Mouse (Mus musculus) intestine, embryonic 15.5 days (tissue): ENCODE measurements around the gene Oxct2b. TPM values are rescaled to one million over a fixed set of nuclear protein-coding genes. Genes with fewer than 3 reads are reported as not detected.

Experiments used
- ATAC-seq: fragments of 200-750 bp; cut with Nextera tagmentation; 2 replicates; pipeline ENCODE4 v1.8.0; 2017; ENCODE audit warnings: moderate TSS enrichment, moderate library complexity
- H3K27ac ChIP-seq: fragments of 300-500 bp; sonication (generic); 2 replicates; pipeline ENCODE4 v1.5.1; 2015; ENCODE audit warnings: mild to moderate bottlenecking, inconsistent platforms
- H3K27me3 ChIP-seq: fragments of 300-500 bp; sonication (generic); replicated peaks from 2 replicates; pipeline ENCODE4 v1.6.1; 2015; ENCODE audit warnings: inconsistent platforms
- H3K36me3 ChIP-seq: fragments of 300-500 bp; sonication (generic); 2 replicates; pipeline ENCODE4 v1.6.1; 2015; ENCODE audit warnings: inconsistent platforms
- H3K4me1 ChIP-seq: fragments of 300-500 bp; sonication (generic); replicated peaks from 2 replicates; pipeline ENCODE4 v1.6.1; 2015; ENCODE audit warnings: inconsistent platforms
- H3K4me2 ChIP-seq: fragments of 300-500 bp; sonication (generic); replicated peaks from 2 replicates; pipeline ENCODE4 v1.6.1; 2015; ENCODE audit warnings: mild to moderate bottlenecking, inconsistent platforms
- H3K4me3 ChIP-seq: fragments of 300-500 bp; sonication (generic); replicated peaks from 2 replicates; pipeline ENCODE4 v1.5.1; 2015; ENCODE audit warnings: inconsistent platforms
- H3K9ac ChIP-seq: fragments of 300-500 bp; sonication (generic); 2 replicates; pipeline ENCODE4 v1.6.1; 2015; ENCODE audit warnings: inconsistent platforms
- H3K9me3 ChIP-seq: fragments of 300-500 bp; sonication (generic); 2 replicates; pipeline ENCODE4 v1.6.1; 2016; ENCODE audit warnings: inconsistent platforms
- WGBS: fragments of 180-500 bp; shearing (Covaris S2); methylation state at CpG from one replicate; pipeline ENCODE4 v1.1.7; 2015; 5-methylcytosine and 5-hydroxymethylcytosine counted together
- polyA plus RNA-seq: library from polyadenylated mRNA; unstranded; fragments of >200 nt; fragmentation: Nextera tagmentation; extraction: Ambion mirVana; gene quantifications from 2 replicates; pipeline ENCODE4 v1.2.1, GENCODE M21; 2015

The Oxct2b gene
- polyA plus RNA-seq, 1 experiment from 2014 or later: 0.11 TPM

DNA sequence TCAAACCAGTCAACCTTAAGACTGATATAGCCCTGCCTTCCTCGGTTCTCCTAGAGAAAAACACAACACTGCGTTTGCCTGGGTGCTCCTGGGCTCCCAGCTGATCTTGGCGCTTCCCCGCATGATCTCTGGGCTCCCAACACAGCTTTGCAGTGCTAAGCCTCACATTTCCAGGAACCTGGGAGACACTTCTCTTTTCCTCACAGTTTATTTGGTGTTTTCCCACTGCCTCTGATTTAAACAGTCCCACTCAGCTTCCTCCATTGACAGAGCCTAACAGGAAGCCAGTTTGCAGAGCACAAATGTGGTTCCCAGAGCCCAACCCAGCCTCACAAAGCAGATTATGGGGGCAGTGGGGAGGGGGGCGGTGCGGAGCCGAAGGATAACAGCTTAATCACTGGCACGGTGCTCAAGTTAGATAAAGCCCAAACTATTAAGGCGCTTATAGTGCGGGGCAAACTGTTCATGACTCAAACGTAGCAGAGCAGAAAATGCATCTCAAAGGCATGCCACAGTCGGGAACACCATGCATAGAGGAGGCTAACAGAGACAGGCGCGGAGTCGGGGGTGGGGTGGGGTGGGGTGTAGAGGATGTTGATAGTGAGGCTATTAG is 46.3 kb downstream of the Oxct2b start:
- 8% methylated on average over 15 of the region's 15 CpGs for WGBS
- Histone ChIP-seq H3K27ac (no peak overlapping the region), H3K4me1 (peaks cover 5% of the 10 kb centered on the region), H3K9me3 (no peaks in the 10 kb centered on the region), H3K36me3 (no peaks in the 10 kb centered on the region), H3K4me3 (no peak overlapping the region; the same call in 1 of the 2 replicates), H3K4me2 (peak overlapping the region; percentile 48), H3K9ac (no peak overlapping the region), H3K27me3 (no peaks in the 10 kb centered on the region)
- ATAC-seq: peak; percentile 31

DNA sequence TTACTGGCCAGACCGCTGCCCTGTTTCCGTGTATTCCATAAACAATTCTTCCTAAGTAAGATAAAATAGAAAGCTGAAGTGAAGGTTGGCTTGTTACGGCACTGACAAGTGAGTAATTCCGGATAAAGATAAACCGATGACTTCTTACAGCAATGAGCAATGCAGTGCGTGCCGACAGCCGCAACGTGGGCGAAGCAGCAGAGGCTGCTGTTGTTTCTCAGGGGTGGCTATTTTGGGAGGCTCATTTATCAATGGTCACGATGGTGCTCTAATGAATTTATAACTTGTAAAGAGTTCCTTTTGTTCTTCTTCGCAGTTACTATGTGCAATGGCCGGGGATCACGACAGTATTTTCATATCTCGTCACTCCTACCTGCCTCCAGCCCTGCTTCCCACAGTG is 48.1 kb downstream of the Oxct2b start:
- WGBS: 57% methylated on average over 15 of the region's 15 CpGs
- Histone ChIP-seq H3K4me1 (peaks cover 5% of the 10 kb centered on the region), H3K36me3 (no peaks in the 10 kb centered on the region), H3K27me3 (no peaks in the 10 kb centered on the region), H3K27ac (no peak overlapping the region), H3K4me3 (no peak overlapping the region), H3K9ac (no peak overlapping the region), H3K4me2 (no peak overlapping the region), H3K9me3 (no peaks in the 10 kb centered on the region)
- ATAC-seq: no peak

Other genes with a start within 250 kb of the Oxct2b start
- gene Cap1, start 230.2 kb upstream of the Oxct2b start, polyA plus RNA-seq: 82.4 and 84.9 TPM in 2 replicates
- 2.1 and 2.3 TPM in 2 replicates for gene Mfsd2a, start 155.1 kb upstream of the Oxct2b start, polyA plus RNA-seq
- gene Mycl, start 120.6 kb upstream of the Oxct2b start, polyA plus RNA-seq: 8.4 and 9.2 TPM in 2 replicates
- 15.6 and 16.7 TPM in 2 replicates for gene Trit1, start 99.7 kb upstream of the Oxct2b start, polyA plus RNA-seq
- gene Bmp8b, start 11.1 kb upstream of the Oxct2b start, polyA plus RNA-seq: 0.27 and 0.44 TPM in 2 replicates
- gene Ppie, start 23.7 kb downstream of the Oxct2b start, polyA plus RNA-seq: 86.6 and 93.3 TPM in 2 replicates
- gene Hpcal4, start 67.0 kb downstream of the Oxct2b start, polyA plus RNA-seq: 3.9 and 4.5 TPM in 2 replicates
- gene Nt5c1a, start 85.2 kb downstream of the Oxct2b start, polyA plus RNA-seq: not detected in 2 replicates
- 13.7 and 13.9 TPM in 2 replicates for gene Heyl, start 117.3 kb downstream of the Oxct2b start, polyA plus RNA-seq
- 40.7 and 48.7 TPM in 2 replicates for gene Pabpc4, start 146.1 kb downstream of the Oxct2b start, polyA plus RNA-seq
- gene Oxct2a, start 207.4 kb downstream of the Oxct2b start, polyA plus RNA-seq: not detected in 2 replicates
- 0.53 and 0.81 TPM in 2 replicates for gene Bmp8a, start 227.0 kb downstream of the Oxct2b start, polyA plus RNA-seq